Mouse (Mus musculus): ENCODE data around the gene 6330409D20Rik. TPM values are rescaled to one million over a fixed set of nuclear protein-coding genes. Genes with fewer than 3 reads are reported as not detected.

Gene 6330409D20Rik
- polyA plus RNA-seq, 1 experiment from 2014 or later, result 0.46 TPM

- H3K9ac ChIP-seq (ENCODE audit: low read depth, low read length), result no peak overlapping the region
- H3K36me3 ChIP-seq (ENCODE audit: control insufficient read depth, insufficient read depth, low read length), result peaks cover 44% of the 10 kb centered on the region
- H3K27me3 ChIP-seq (ENCODE audit: control insufficient read depth, insufficient read depth, low read length), result no peaks in the 10 kb centered on the region
- no peak overlapping the region for H3K27ac ChIP-seq (ENCODE audit: low read depth, low read length)
- no peaks in the 10 kb centered on the region for H3K9me3 ChIP-seq (replicated peaks; ENCODE audit: control insufficient read depth, low read length)
- ATAC-seq (replicated peaks; ENCODE audit: insufficient number of reproducible peaks, low FRiP score, low TSS enrichment), result no peak
- H3K4me1 ChIP-seq (ENCODE audit: control insufficient read depth, insufficient read depth, low read length), result peaks cover 8% of the 10 kb centered on the region
- 52% methylated on average over 3 of the region's 3 CpGs for WGBS (ENCODE audit: insufficient replicate concordance)
- no peak overlapping the region for H3K4me3 ChIP-seq (ENCODE audit: low read depth, low read length)
- no peak overlapping the region for H3K4me2 ChIP-seq
Measured at GRCm38 (mm10) chr2:32708643-32709042, 32.2 kb downstream of the 6330409D20Rik start.

DNA sequence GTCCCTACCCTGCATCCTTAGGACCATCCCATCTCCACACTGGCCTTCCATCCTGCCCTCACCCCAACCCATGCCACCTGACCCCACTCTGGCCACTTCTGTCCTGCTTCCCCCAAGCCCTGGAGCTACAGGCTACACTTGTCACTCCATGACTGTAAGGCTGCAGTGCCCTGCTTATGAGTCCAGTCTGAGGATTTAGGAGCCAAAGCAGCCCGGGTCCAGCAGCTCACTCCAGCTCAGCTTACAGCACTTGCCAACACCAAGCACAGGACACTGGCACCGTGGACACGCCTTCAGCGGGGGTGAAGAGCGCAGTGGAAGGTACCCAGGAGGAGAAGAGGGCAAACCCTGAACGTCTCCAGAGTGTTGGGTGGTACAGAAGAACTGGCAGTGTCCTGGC lies 33.8 kb downstream of the 6330409D20Rik start:
- Histone ChIP-seq H3K4me2 (no peak overlapping the region), H3K9me3 (replicated peaks; ENCODE audit: control insufficient read depth, low read length) (no peaks in the 10 kb centered on the region), H3K9ac (ENCODE audit: low read depth, low read length) (no peak overlapping the region), H3K27me3 (ENCODE audit: control insufficient read depth, insufficient read depth, low read length) (no peaks in the 10 kb centered on the region), H3K4me1 (ENCODE audit: control insufficient read depth, insufficient read depth, low read length) (peaks cover 7% of the 10 kb centered on the region), H3K36me3 (ENCODE audit: control insufficient read depth, insufficient read depth, low read length) (peaks cover 49% of the 10 kb centered on the region), H3K27ac (ENCODE audit: low read depth, low read length) (no peak overlapping the region), H3K4me3 (ENCODE audit: low read depth, low read length) (no peak overlapping the region)
- 93% methylated on average over 6 of the region's 6 CpGs for WGBS (ENCODE audit: insufficient replicate concordance)
- ATAC-seq (replicated peaks; ENCODE audit: insufficient number of reproducible peaks, low FRiP score, low TSS enrichment), result no peak

- Histone ChIP-seq H3K9ac (ENCODE audit: low read depth, low read length) (no peak overlapping the region), H3K4me2 (no peak overlapping the region), H3K9me3 (replicated peaks; ENCODE audit: control insufficient read depth, low read length) (no peaks in the 10 kb centered on the region), H3K27me3 (ENCODE audit: control insufficient read depth, insufficient read depth, low read length) (no peaks in the 10 kb centered on the region), H3K4me1 (ENCODE audit: control insufficient read depth, insufficient read depth, low read length) (no peaks in the 10 kb centered on the region; the same call in 1 of the 2 replicates), H3K36me3 (ENCODE audit: control insufficient read depth, insufficient read depth, low read length) (peaks cover 47% of the 10 kb centered on the region), H3K27ac (ENCODE audit: low read depth, low read length) (no peak overlapping the region), H3K4me3 (ENCODE audit: low read depth, low read length) (no peak overlapping the region)
- ATAC-seq (replicated peaks; ENCODE audit: insufficient number of reproducible peaks, low FRiP score, low TSS enrichment), result no peak
- WGBS (ENCODE audit: insufficient replicate concordance), result 97% methylated on average over 7 of the region's 7 CpGs
Measured at GRCm38 (mm10) chr2:32705018-32705417, 35.8 kb downstream of the 6330409D20Rik start.

- no peak within 1 kb of the TSS for H3K4me2 ChIP-seq
- H3K27me3 ChIP-seq (ENCODE audit: control insufficient read depth, insufficient read depth, low read length), result no peaks in the 10 kb centered on the region
- H3K4me1 ChIP-seq (ENCODE audit: control insufficient read depth, insufficient read depth, low read length), result no peaks in the 10 kb centered on the region; the same call in 1 of the 2 replicates
- WGBS (ENCODE audit: insufficient replicate concordance), result 83% methylated on average over 2 of the region's 2 CpGs
- H3K36me3 ChIP-seq (ENCODE audit: control insufficient read depth, insufficient read depth, low read length), result peaks cover 37% of the 10 kb centered on the region
- no peak for ATAC-seq (replicated peaks; ENCODE audit: insufficient number of reproducible peaks, low FRiP score, low TSS enrichment)
- no peak within 1 kb of the TSS for H3K27ac ChIP-seq (ENCODE audit: low read depth, low read length)
- no peaks in the 10 kb centered on the region for H3K9me3 ChIP-seq (replicated peaks; ENCODE audit: control insufficient read depth, low read length)
- H3K9ac ChIP-seq (ENCODE audit: low read depth, low read length), result no peak within 1 kb of the TSS
- no peak within 1 kb of the TSS for H3K4me3 ChIP-seq (ENCODE audit: low read depth, low read length)
Measured at GRCm38 (mm10) chr2:32704021-32704421, 36.8 kb downstream of the 6330409D20Rik start, which contains the start of gene Fpgs. Fpgs (minus strand) TSS chr2:32704145.

GRCm38 (mm10) chr2:32703046-32703445 lies 37.8 kb downstream of the 6330409D20Rik start:
- peaks cover 33% of the 10 kb centered on the region for H3K36me3 ChIP-seq (ENCODE audit: control insufficient read depth, insufficient read depth, low read length)
- H3K4me2 ChIP-seq, result no peak overlapping the region
- no peaks in the 10 kb centered on the region for H3K27me3 ChIP-seq (ENCODE audit: control insufficient read depth, insufficient read depth, low read length)
- H3K4me3 ChIP-seq (ENCODE audit: low read depth, low read length), result no peak overlapping the region
- no peaks in the 10 kb centered on the region; the same call in 1 of the 2 replicates for H3K4me1 ChIP-seq (ENCODE audit: control insufficient read depth, insufficient read depth, low read length)
- no peaks in the 10 kb centered on the region for H3K9me3 ChIP-seq (replicated peaks; ENCODE audit: control insufficient read depth, low read length)
- no peak for ATAC-seq (replicated peaks; ENCODE audit: insufficient number of reproducible peaks, low FRiP score, low TSS enrichment)
- WGBS (ENCODE audit: insufficient replicate concordance), result 92% methylated on average over 8 of the region's 8 CpGs
- H3K27ac ChIP-seq (ENCODE audit: low read depth, low read length), result no peak overlapping the region
- no peak overlapping the region for H3K9ac ChIP-seq (ENCODE audit: low read depth, low read length)

DNA sequence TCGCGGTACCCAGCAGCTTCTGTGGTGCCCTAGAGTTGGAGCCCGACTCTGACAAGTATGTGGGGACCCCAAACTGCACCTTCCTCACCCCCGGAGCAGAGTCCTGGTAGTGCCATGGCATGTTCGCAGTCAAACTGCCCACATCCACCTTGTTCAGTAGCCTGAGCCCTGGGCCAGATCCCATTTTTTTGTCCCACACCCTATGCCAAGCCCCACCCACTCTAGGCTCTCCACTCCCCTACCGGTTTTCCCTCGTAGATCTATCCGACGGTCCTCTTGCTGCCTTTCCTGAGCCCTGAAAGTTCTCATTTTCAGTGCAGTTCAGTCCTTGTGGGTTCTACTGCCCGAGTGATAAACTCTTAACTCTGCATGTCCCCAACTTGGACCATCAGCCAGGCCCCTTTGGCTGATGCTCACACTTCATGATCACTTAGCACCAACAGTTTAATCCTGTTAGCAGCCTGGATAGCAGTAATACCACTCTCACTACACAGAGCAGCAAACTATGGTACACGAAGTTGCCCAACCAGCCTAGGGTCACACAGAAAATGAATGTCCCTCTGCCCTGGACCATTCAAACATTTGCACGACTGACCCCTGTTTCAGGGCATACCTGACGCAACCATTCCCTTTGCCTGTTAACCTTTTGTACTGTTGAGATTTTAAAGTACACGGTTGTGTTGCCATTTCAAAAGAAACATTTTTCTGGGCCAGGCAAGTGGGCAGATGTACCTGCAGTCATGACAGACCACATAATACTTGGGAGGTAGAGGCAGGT lies 39.7 kb downstream of the 6330409D20Rik start:
- Histone ChIP-seq H3K4me3 (ENCODE audit: low read depth, low read length) (no peak overlapping the region), H3K36me3 (ENCODE audit: control insufficient read depth, insufficient read depth, low read length) (peaks cover 21% of the 10 kb centered on the region), H3K9ac (ENCODE audit: low read depth, low read length) (no peak overlapping the region), H3K9me3 (replicated peaks; ENCODE audit: control insufficient read depth, low read length) (no peaks in the 10 kb centered on the region), H3K4me2 (no peak overlapping the region), H3K27ac (ENCODE audit: low read depth, low read length) (no peak overlapping the region), H3K27me3 (ENCODE audit: control insufficient read depth, insufficient read depth, low read length) (no peaks in the 10 kb centered on the region), H3K4me1 (ENCODE audit: control insufficient read depth, insufficient read depth, low read length) (no peaks in the 10 kb centered on the region)
- no peak for ATAC-seq (replicated peaks; ENCODE audit: insufficient number of reproducible peaks, low FRiP score, low TSS enrichment)
- 83% methylated on average over 14 of the region's 14 CpGs for WGBS (ENCODE audit: insufficient replicate concordance)

GRCm38 (mm10) chr2:32699680-32700079 lies 41.1 kb downstream of the 6330409D20Rik start:
- Histone ChIP-seq H3K9ac (ENCODE audit: low read depth, low read length) (no peak overlapping the region), H3K27me3 (ENCODE audit: control insufficient read depth, insufficient read depth, low read length) (no peaks in the 10 kb centered on the region), H3K9me3 (replicated peaks; ENCODE audit: control insufficient read depth, low read length) (no peaks in the 10 kb centered on the region), H3K4me3 (ENCODE audit: low read depth, low read length) (no peak overlapping the region), H3K4me2 (no peak overlapping the region), H3K27ac (ENCODE audit: low read depth, low read length) (no peak overlapping the region), H3K4me1 (ENCODE audit: control insufficient read depth, insufficient read depth, low read length) (no peaks in the 10 kb centered on the region), H3K36me3 (ENCODE audit: control insufficient read depth, insufficient read depth, low read length) (peaks cover 10% of the 10 kb centered on the region)
- WGBS (ENCODE audit: insufficient replicate concordance), result 73% methylated on average over 6 of the region's 6 CpGs
- no peak for ATAC-seq (replicated peaks; ENCODE audit: insufficient number of reproducible peaks, low FRiP score, low TSS enrichment)

DNA sequence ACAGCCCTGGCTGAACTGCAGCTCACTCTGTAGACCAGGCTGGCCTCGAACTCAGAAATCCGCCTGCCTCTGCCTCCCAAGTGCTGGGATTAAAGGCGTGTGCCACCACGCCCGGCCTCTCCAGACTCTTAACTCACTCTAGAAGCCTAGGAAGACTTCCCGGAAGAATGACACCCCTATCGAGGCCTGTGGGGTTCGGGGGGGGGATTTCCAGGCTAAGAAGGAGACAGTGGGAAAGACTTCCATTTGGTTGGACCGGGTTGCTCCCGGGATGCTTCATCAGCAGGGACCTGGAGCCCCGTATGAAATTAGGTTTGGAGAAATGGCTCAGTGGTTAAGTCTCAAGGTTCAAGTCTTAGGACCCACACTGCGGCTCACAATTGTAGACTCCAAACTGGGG lies 46.1 kb downstream of the 6330409D20Rik start:
- Histone ChIP-seq H3K27ac (ENCODE audit: low read depth, low read length) (no peak overlapping the region), H3K36me3 (ENCODE audit: control insufficient read depth, insufficient read depth, low read length) (no peaks in the 10 kb centered on the region), H3K4me2 (peak overlapping the region; percentile 96), H3K4me1 (ENCODE audit: control insufficient read depth, insufficient read depth, low read length) (peaks cover 11% of the 10 kb centered on the region), H3K27me3 (ENCODE audit: control insufficient read depth, insufficient read depth, low read length) (no peaks in the 10 kb centered on the region), H3K4me3 (ENCODE audit: low read depth, low read length) (peak overlapping the region; percentile 86), H3K9me3 (replicated peaks; ENCODE audit: control insufficient read depth, low read length) (no peaks in the 10 kb centered on the region), H3K9ac (ENCODE audit: low read depth, low read length) (peak overlapping the region; percentile 91)
- 82% methylated on average over 12 of the region's 12 CpGs for WGBS (ENCODE audit: insufficient replicate concordance)
- ATAC-seq (replicated peaks; ENCODE audit: insufficient number of reproducible peaks, low FRiP score, low TSS enrichment), result no peak

All from heart, embryonic 11.5 days (tissue).